Mouse (Mus musculus) CD4-positive, CD25-positive, alpha-beta regulatory T cell, adult 4 months (primary cell): ENCODE results near the gene Atp5d. TPM values are rescaled to one million over a fixed set of nuclear protein-coding genes. Genes with fewer than 3 reads are reported as not detected.

Source experiments
- ATAC-seq: one replicate; pipeline ENCODE4 v1.8.0; 2017
- polyA plus RNA-seq, 2 experiments: library from polyadenylated mRNA; unstranded; fragments of 100-300 nt; shearing (Covaris generic); gene quantifications; one replicate each; pipeline ENCODE4 v1.2.1; 2017

The Atp5d gene
- polyA plus RNA-seq, 2 experiments from 2014 or later, result 303 to 370 TPM

DNA sequence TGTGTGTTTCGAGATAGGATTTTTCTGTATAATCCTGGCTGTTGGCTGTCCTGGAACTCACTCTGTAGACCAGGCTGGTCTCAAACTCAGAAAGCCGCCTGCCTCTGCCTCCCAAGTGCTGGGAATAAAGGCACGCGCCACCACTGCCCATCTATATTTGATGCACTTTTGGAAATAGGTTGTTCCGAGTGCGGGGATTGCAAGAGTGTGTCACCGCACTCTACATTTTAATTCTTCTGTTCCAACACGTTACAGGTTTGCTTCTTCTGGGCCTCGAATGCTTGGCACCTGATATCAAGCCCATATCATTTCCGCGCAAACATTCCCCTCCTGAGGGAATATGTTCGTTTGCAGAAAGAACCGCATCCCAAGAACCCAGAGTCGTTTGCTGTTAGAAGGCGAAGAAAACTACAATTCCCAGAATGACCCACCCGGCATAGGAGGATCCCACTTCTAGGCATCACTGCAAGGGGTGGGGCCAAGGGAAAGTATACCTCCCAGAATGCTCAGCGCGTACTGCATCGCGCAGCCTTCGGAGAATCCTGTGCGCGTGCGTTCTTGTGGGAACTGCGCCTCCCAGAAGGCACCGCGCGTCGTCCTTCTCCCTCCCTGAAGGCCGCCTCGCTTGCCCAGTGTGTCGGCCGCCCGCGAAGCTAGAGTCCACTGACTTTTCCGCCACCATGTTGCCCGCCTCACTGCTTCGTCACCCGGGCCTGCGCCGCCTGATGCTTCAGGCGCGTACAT, 3.5 kb downstream of the Atp5d start:
- peak; percentile 64 for ATAC-seq

DNA sequence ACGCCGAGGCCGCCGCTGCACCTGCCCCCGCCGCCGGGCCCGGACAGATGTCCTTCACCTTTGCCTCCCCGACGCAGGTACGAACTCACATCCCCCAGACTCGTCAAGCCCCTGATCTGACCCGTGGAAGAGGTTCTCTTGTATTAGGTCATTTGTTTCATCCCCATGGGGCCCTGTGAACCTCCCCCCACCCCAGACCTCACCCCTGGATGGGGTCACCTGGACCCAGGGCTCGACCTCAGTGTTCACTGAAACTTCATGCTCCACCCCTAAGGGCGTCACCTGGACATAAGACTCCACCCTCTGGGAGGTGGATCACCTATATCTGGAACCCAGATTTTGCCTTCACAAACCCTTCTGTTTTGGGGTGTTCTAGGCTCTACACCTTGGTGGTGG, 4.1 kb downstream of the Atp5d start:
- ATAC-seq, result no peak

DNA sequence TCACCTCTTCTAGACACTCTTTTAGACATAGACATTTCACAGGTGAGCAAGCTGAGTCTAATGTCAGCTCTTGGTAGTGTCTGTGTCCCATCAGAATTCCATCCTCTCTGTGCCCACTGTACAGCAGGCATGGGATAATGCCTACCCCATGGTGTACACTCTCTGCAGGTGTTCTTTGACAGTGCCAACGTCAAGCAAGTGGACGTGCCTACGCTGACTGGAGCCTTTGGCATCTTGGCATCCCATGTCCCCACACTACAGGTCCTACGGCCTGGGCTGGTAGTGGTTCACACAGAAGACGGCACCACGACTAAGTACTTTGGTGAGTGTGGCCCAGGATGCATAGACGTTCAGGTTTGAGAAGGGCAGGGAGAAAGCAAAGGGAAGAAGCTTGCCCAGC, 5.2 kb downstream of the Atp5d start:
- no peak for ATAC-seq

DNA sequence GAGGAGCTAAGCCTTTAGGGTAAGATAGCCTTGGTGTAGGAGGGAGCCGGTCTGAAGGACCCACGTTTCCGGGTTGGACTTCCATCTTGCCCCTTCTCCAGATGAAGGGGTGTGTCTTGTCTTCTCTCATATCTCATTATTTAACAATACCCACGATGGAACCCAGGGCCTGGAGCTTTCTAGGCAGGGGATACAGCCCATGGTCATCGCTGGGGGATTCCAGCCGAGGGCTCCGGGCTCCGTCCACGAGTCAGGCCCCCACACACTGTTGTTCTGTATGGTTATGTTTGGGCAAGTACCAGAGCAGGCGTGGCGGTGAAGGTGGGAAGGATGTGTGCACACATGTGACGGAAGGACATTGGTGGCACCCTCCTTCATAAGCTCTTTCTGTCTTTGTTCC, 5.7 kb downstream of the Atp5d start:
- no peak for ATAC-seq

DNA sequence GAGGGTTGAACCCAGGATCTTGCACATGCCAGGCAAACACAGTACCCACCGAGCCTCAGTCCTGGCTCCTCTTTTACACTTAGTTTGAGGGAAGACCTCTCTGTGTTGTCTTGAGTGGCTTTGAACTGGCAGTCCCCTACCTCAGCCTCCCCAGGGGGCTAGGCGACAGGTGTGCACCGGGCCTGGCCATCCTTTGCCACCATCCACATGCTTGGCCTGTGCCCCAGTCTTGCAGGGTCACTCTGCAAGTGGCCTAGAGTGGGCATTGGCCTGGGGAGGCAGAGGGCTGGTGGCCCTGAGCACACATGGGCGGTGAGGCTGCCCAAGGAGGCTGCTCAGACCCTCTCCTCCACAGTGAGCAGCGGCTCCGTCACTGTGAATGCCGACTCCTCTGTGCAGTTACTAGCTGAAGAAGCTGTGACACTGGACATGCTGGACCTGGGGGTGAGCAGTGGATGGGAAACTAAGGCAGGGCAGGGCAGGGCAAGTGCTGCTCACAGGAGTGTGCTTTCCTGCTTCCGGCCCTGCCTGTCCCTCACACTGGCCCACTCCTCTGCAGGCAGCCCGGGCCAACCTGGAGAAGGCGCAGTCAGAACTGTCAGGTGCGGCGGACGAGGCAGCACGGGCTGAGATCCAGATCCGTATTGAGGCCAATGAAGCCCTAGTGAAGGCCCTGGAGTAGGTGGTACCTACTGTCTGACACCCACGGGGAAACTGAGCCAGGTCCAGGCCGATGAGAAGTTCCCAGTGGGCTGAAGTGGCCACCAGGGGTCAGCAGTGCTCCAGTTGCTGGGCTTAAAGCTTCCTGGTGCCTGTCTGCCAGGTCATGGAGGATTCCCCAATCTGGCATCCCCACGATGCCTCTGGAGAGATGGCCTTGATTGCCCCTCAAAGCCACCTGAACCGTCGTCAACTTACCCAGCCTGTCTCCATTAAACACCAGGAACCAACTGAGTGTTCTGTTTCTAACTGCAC, 6.7 kb downstream of the Atp5d start:
- no peak for ATAC-seq

DNA sequence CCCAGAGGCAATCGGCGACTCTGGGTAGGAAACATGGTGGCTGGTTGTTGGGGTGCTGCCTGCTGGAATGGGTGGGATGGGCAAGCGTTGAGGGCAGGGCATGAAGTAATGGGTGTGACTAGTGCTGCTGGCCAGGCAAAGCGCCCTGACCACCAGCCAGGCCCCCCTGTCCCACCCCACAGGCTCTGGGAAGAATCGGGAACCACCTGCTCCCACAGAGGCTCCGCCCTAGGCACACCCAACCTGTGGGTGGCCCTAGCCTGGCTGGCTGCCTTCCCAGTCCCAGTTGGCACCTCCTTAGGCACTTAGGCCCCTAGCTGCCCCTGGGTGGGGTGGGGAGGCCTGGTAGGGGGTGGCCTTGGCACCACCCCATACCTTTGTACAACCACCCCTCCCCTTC, 7.5 kb downstream of the Atp5d start:
- ATAC-seq, result no peak

DNA sequence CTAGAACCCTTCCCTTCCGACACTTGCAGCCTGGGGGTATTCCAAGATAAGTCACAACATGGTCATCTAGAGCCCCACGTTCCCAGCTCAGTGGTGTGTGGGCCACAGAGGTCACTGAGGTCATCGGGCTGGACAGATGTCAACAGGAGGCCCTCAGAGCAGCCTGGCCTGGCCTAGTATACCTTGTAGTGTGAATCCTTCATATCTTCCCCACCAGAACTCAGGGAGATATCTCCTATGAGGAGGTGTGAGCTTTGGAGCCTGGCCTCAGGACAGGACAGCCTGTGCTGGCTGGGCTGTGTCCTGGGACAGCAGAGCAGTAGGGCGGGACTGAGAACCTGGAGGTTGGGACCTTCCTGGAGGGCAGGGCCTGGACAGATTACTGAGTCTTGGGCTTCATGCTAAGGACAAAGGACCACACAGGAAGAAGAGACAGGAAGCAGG, 8.2 kb downstream of the Atp5d start:
- no peak for ATAC-seq

DNA sequence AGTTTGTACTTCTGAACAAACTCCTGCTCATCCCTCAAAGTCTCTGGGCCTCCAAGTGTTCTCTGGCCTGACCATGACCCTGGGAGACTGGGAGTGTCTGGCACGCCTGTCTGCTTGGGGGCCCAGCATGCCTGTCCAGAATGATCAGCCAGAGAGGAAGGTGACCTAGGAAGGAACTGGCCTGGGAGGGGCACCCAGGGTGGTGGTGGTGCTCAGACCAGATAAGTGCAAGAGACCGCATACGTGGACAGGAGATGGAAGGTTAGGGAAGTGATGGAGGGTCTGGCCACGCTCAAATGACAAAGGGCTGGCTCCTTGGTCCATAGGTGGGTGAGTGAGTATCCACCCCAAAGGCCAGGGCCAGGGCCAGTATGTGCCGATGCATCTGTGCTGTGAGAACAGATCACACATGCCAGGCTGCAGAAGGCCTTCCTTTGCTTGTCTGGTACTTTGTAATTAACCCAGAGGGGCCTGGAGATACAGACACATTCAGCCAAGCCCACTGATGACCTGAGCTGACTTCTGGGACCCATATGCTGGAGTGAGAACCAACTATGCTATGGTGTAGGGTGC, 8.8 kb downstream of the Atp5d start:
- ATAC-seq, result no peak

DNA sequence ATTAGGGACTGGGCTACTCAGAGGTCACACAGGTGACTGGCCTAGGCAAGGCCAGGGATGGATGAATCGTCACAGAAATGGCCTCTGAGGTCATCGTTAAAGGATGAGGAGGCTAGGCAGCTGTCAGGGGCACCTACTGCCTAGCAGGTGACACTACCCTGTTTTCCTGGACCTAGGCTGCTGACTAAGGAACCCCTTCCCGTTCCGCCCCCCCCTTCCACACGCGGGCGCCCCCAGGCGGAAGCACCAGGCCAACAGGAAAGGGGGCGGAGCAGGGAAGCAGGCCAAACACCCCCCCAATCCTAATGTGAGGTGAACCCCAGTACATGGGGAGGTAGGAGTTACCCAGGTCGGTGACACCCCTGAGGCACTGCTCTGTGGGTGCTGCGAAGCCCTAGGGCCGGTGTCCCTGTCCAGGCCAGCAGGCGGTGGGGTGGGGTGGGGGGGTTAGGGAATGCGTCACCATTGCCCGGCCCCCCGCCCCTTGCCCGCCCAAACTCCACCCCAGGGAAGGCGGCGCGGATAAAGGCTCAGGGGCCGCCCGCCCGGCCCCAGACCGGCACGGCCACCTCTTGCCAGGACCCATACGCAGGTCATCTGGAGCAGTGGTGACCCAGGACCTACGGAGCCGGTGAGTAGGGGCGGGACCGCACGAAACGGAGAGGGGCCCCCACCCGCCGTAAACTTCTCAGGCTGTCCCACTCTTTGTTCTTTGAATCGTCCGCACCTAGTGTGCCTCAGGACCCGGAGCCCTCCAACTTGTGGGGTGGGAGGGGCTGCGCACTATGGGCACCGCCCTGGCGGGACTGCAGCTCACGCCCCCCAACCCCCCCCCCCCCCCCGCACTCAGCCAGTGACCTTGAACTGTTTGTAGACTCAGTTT, 9.5 kb downstream of the Atp5d start, which contains the start of gene Midn:
Gene Midn (plus strand): TSS at position 554 of the 883 bp plus-strand sequence.
- ATAC-seq, result no peak

DNA sequence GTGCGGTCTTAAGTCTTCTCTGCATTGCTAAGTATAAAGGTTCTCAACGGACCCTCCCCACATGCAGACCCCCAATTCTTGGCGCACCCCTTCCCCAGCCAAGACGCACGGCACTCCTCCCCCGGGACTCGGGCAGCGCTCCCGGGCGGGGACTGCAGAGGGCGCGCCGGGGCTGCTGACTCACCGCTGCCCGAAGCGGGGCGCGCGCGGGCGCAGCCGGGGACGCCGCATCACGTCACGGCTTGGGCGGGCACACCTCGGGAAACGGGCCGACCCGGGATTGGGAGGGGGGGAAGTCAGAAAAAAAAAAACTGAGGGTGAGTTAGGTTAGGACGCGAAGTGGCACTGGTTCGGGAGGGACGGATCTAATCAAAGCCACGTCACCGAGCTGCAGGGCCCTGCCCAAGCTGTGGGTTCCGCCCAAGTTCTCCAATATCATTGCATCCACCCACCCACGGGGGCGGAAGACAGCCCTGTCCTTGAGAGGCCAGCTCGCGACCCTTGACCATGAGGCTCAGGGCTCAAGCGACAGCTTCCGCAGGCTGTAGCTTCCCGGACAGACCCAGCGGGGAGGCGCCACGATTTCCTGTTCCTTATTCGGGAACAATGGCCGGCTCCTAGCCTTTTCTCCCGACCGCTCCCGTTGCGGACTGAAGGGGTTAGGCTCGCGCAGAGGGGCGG, 10.3 kb downstream of the Atp5d start:
- ATAC-seq, result peak; percentile 37

DNA sequence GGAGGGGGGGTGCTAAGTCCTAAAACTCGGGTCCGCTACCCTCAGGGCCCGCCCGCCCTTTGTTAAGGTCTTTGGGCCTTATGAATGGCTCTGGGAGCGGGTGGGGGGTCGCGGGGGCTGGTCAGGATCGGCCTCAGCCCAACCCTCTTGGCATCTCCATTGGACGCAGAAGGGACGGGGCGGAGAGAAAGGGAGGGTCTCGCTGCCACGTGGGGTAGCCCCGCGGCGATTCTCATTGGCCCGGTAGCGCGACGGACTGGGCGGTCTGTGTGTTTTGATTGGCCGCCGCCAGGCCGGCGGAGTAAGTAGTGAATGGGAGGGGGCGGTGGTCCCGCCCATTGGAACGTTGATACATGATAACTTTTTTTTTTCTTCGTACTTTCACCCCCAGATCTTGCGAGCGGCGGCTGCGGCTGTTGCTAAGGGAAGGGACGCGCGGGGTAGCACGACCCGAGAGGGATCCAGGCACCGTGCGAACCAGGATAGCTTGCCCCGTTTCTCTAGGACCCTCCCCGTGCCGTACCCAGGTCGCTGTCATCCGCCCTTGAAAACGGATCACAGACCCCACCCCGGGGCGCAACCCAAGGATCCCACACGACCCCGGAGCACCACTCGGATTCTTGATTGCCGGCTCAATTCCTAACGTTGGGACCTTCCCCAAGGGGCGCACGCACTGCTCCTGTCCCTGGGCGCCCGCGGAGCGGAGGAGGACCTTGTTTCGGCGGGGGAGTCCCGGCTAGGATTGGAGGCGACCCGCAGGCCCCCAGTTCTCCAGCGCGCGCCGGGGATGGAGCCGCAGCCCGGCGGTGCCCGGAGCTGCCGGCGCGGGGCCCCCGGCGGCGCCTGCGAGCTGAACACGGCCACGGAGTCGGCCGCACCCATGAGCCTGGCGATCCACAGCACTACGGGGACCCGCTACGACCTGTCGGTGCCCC, 11.1 kb downstream of the Atp5d start:
- ATAC-seq, result peak; percentile 83

DNA sequence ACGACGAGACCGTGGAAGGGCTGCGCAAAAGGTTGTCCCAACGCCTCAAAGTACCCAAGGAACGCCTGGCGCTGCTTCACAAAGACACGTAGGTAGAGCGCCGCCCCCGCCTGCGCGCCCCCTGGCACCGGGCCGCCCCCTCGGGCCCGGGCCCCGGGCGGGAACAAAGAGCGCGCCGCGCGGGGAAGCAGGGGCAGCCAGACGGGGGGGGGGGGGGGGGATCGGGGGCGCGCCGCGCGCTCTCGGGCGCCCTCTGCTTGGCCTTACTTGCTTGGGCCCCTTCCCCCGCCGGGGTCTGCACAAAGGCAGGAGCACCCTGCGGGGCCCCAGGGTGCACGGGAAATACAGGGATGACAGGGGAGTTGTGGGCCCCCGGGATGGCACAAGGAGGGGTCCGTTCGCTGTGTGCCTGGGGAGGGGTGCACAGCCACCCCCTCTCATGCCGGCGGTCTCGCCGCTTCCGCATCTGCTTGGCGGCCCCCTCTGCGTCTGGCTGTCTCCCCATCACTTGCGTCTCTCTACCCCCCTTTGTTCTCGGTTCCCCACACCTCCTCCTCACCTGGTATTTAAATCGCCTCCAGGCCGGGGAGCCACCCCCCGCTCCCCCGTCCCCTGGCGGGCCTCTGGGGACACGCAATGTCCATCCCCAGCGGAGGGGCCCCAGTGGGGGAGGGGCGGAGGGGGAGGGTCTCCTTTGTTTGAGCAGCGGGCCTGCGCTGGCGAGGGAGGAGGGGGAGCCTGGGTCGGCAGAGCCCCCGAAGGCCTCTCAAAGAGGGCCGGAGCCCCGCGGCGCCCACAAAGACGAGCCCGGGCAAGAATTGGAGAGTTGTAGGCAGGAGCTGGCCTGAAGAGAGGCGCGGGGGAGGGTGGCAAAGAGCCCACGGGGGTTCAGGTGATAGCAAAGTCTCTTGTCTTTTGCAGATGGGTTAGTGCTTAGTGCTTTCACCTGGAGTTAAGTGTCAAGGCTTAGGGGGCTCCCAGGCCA, 12.1 kb downstream of the Atp5d start:
- peak; percentile 7 for ATAC-seq

DNA sequence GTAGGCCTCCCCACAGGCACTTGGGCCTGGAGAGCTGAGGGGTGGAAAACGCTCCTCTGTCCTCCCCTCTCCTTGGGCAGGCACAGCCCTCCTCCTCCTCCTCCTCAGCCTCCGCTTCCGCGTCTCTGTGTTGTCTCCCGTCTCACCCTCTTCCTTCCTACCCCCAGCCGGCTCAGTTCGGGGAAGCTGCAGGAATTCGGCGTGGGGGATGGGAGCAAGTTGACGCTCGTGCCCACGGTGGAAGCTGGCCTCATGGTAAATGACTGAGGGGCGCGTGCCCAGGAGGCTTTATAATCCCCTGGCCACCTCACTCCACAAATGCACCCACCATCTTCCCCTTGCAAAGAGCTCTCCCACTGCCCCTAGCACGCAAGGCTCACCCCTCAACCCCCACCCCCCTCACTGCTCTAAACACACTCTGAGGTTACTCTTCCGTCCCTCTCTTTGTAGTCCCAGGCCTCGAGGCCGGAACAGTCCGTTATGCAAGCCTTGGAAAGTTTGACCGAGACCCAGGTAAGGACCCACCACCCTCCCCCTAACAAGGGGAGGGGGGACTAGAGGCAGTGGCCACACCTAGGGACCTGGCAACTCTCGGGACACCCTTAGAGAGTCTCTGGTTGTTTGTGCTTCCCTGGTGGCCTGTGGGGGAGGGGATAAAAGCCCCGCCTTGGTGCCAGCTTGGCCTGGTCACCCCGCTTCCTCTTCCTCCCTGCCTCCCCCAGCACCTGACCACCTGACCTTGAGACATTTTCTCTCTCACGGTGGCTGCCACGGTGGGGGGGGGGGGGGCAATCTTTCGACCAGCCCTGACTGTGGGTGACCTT, 13.0 kb downstream of the Atp5d start:
- ATAC-seq, result no peak

DNA sequence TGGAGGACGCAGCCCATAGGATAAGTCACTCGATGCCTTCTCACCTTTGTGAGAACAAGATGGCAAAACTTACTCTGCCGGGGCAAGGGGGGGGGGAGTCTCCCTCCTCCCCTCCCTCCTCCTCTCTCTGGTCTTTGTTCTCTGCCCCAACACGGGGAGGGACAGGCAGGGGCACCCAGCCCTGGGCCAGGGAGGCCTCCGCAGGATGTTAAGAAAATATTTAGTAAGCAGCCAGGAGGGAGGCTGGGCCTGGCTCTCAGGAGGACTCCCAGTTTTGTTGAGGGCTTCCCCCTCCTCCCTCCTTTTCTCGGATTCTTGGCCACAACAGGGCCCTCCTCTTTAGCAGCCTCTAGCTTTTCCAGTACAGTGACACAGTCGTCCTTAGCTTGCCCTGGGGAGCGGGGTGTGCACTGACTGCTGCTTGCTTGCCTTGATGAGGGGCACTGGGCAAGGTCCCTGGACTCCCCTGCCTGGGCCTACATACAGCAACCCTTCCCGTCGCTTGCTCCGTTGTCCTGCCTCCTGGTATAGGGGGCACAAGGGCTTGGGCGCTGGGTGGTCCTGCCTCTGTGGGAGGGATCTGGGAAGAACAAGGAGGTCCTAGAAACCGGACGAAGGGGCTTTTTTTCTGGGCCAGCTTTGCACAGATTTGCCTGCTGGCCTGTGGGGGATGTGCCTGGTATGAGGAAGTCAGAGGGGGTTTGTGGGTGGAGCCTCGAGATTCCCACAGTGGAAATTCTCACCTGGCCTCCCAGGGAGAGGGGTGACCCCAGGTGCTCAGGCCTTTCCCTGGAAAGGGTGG, 13.8 kb downstream of the Atp5d start:
- ATAC-seq, result no peak

DNA sequence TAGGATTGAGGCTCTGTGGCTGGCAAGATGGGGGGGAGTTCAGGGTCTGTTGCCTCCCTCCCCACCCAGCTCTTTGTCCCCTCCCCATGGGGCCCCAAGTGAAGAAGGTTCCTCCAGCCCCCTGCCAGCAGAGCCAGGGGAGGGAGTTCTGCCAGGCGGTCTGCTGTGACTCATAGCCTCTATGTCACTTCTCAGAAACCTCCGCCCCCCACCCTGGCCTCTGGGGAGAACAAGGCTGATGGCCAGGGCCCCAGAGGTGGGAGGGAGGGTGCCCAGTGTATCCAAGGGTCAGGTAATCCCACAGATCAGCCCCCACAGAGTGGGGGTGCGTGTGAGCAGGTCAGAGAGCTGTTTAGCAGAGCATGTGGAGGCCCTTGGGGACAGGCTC, 14.4 kb downstream of the Atp5d start:
- ATAC-seq, result no peak

DNA sequence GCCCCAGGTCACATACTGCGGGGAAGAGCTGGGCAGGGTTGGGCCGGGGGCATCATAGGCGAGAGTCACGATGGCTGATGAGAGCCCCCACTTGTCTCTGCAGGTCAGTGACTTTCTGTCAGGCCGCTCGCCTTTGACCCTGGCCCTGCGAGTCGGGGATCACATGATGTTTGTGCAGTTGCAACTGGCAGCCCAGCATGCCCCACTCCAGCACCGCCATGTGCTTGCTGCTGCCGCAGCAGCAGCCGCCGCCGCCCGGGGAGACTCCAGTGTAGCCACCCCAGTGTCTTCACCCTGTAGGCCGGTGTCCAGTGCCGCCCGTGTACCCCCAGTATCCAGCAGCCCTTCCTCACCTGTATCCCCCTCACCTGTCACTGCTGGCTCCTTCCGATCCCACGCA, 15.3 kb downstream of the Atp5d start:
- no peak for ATAC-seq

DNA sequence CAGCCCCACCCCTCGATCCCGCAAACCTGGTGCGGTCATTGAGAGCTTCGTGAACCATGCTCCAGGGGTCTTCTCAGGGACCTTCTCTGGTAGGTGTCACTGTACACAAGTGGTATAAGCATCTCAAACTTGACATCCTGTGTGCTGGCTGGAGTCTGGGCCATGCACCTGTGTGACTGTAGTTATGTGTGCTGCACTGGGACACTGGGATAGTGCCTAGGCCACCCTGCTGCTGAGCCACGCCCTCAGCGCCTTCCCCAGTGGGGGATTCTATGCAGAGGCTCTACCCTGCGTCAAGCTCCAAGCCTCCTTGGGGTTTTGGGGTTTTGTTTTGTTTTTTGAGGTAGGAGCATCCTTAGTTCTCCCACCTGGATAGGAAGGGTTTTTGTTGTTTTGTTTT, 16.0 kb downstream of the Atp5d start:
- no peak for ATAC-seq
